Comparison of ENCODE assay signal across 10 mouse cellular contexts in the genomic region with DNA sequence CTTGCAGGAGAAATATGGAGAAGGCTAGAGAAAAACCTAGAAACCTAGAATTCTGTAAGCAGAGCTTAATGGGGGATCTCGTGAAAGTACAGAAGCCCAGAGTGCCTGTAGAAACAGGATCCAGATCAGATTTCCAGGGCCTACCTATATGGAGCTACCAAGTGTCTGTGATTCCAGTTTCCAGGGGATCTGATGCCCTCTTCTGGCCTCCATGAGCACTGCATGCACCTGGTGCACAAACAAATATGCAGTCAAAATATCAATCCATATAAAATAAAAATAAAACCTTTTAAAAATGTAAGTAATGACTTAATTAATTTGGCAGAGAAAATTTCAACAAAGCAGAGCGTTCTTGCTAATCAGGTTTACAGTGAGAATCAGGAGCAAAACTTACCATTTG. TPM values are rescaled to one million over a fixed set of nuclear protein-coding genes. Genes with fewer than 3 reads are reported as not detected.
A peak's percentile ranks its signal among the peaks of the same experiment; 100 is the strongest.
DNase-seq lines count a peak whose midpoint lies in the region; ATAC-seq lines count a peak whose summit lies in the region.
"Had no signal": no experiment of that assay in that cellular context is flagged by ENCODE, and none has a peak within 500 bp of the region (broad histone marks: within the 10 kb centered on the region; RNA-seq: fewer than 3 reads in every experiment).

No protein-coding gene starts in this region.

- ATAC-seq in kidney, embryonic 14.5 days (ENCODE audit: low FRiP score, low TSS enrichment), result no peak
- ATAC-seq in megakaryocyte, adult 5-6 weeks (ENCODE audit: poor library complexity, severe bottlenecking), result no peak

- H3K9ac ChIP-seq in kidney, embryonic 14.5 days (ENCODE audit: low read depth, low read length), result no peak overlapping the region

- H3K9me3 ChIP-seq in kidney, embryonic 14.5 days (ENCODE audit: control insufficient read depth, low read length), result no peaks in the 10 kb centered on the region

- no peaks in the 10 kb centered on the region for H3K27me3 ChIP-seq in kidney, embryonic 14.5 days (ENCODE audit: control insufficient read depth, insufficient read depth, low read length)

- H3K4me3 ChIP-seq in kidney, embryonic 14.5 days (ENCODE audit: low read length), result no peak overlapping the region

- 40% methylated on average over 2 of the region's 2 CpGs for WGBS in kidney, embryonic 14.5 days

- H3K4me2 ChIP-seq in kidney, embryonic 14.5 days (replicated peaks; ENCODE audit: low read depth, low read length), result no peak overlapping the region

- H3K36me3 ChIP-seq in kidney, embryonic 14.5 days (ENCODE audit: control insufficient read depth, insufficient read depth, low read length), result no peaks in the 10 kb centered on the region

- no peaks in the 10 kb centered on the region for H3K4me1 ChIP-seq in kidney, embryonic 14.5 days (ENCODE audit: control insufficient read depth, insufficient read depth, low read length)

- DNase-seq in adrenal gland, postnatal 14 days, result peak; percentile 31
- DNase-seq in adrenal gland, adult 8-10 months, result no peak
- DNase-seq in kidney, postnatal 10 days, result peak; percentile 48
- DNase-seq in 416B (ENCODE audit: low read depth), result peak; percentile 46
- peak; percentile 34 for DNase-seq in embryo, embryonic 11.5 days (ENCODE audit: low read depth, low spot score)
- no peak for DNase-seq in frontal cortex, postnatal 10 days (ENCODE audit: low spot score in 2 of 2)
- DNase-seq: cerebellum, adult 8-10 months had no signal

- H3K27ac ChIP-seq in kidney, embryonic 14.5 days (ENCODE audit: low read depth, low read length), result no peak overlapping the region

RNA-seq across cellular contexts. Expression of a gene that starts 1.9 kb away (rescaled TPM):
- not detected in 2 replicates for total RNA-seq in adrenal gland, postnatal 14 days (2021)
- not detected for total RNA-seq in adrenal gland, adult 8-10 months (2022)
- polyA plus RNA-seq in kidney, embryonic 14.5 days (2014; fragmentation: Nextera tagmentation; extraction: Ambion mirVana), result not detected in 2 replicates
- not detected in 2 replicates for total RNA-seq in megakaryocyte, adult 5-6 weeks (2015)
- total RNA-seq in megakaryocyte, adult 5-6 weeks (2017), result not detected in 2 replicates
- total RNA-seq: layer of hippocampus, postnatal 14 days had no signal

RNA-seq across cellular contexts. Expression of a gene that starts 7.7 kb away (rescaled TPM):
- 37.4 and 45.4 TPM in 2 replicates for total RNA-seq in adrenal gland, postnatal 14 days (2021)
- 10 to 100 TPM; 45.2 to 63.1 (median 51.5) TPM for total RNA-seq in adrenal gland, adult 8-10 months (2022)
- polyA plus RNA-seq in kidney, embryonic 14.5 days (2014; fragmentation: Nextera tagmentation; extraction: Ambion mirVana), result 15.9 and 18.2 TPM in 2 replicates
- total RNA-seq in megakaryocyte, adult 5-6 weeks (2015), result 15.8 and 20.6 TPM in 2 replicates
- total RNA-seq in megakaryocyte, adult 5-6 weeks (2017), result 36.2 and 41.9 TPM in 2 replicates

RNA-seq across cellular contexts. Expression of a gene that starts 23.5 kb away (rescaled TPM):
- 0.26 and 0.38 TPM in 2 replicates for total RNA-seq in adrenal gland, postnatal 14 days (2021)
- total RNA-seq in adrenal gland, adult 8-10 months (2022), result under 1 TPM in 3 of 4 experiments, not detected in 1; 0.12 to 0.43 (median 0.22) TPM
- polyA plus RNA-seq in kidney, embryonic 14.5 days (2014; fragmentation: Nextera tagmentation; extraction: Ambion mirVana), result 1.1 and 2.0 TPM in 2 replicates
- not detected in 2 replicates for total RNA-seq in megakaryocyte, adult 5-6 weeks (2015)
- total RNA-seq in megakaryocyte, adult 5-6 weeks (2017), result 0.04 TPM in 1 of 2 replicates, not detected in the other

RNA-seq across cellular contexts. Expression of a gene that starts 44.2 kb away (rescaled TPM):
- 19.0 and 22.5 TPM in 2 replicates for total RNA-seq in adrenal gland, postnatal 14 days (2021)
- total RNA-seq in adrenal gland, adult 8-10 months (2022), result 10 to 100 TPM; 25.8 to 37.9 (median 27.9) TPM
- polyA plus RNA-seq in kidney, embryonic 14.5 days (2014; fragmentation: Nextera tagmentation; extraction: Ambion mirVana), result 13.2 and 17.5 TPM in 2 replicates
- total RNA-seq in megakaryocyte, adult 5-6 weeks (2015), result not detected in 2 replicates
- total RNA-seq in megakaryocyte, adult 5-6 weeks (2017), result 0.07 TPM in 1 of 2 replicates, not detected in the other

Comparison
In these comparisons a context has a peak if more than half of its experiments do, and no peak if none do; other contexts are left out.
1. DNase-seq: peak in adrenal gland, postnatal 14 days (single experiment), kidney, postnatal 10 days (single experiment), 416B (single experiment) and embryo, embryonic 11.5 days (single experiment); none in adrenal gland, adult 8-10 months (single experiment) and frontal cortex, postnatal 10 days (0 of 2).